Mouse (Mus musculus) embryo, embryonic 10.5 days (tissue): ENCODE data around the gene Zfp750.

ENCODE experiments used
- DNase-seq: peaks from one replicate; pipeline ENCODE4 v3.0.0-alpha.2; 2015; ENCODE audit warnings: low spot score

The Zfp750 gene

GRCm38 (mm10) chr11:121519131-121519530, at the start of gene Zfp750:
Gene Zfp750, minus strand, starts transcription at chr11:121519333.
- DNase-seq = peak; percentile 12

- no peak for DNase-seq
Observed at GRCm38 (mm10) chr11:121564265-121564664, 45.1 kb upstream of the Zfp750 start.

GRCm38 (mm10) chr11:121563312-121563711, 44.2 kb upstream of the Zfp750 start:
- no peak for DNase-seq

GRCm38 (mm10) chr11:121560294-121560663, 41.1 kb upstream of the Zfp750 start:
- DNase-seq = no peak

- no peak for DNase-seq
Observed at GRCm38 (mm10) chr11:121559527-121560293, 40.6 kb upstream of the Zfp750 start.

- DNase-seq = no peak
Observed at GRCm38 (mm10) chr11:121558522-121558921, 39.4 kb upstream of the Zfp750 start.

- DNase-seq = no peak
Observed at GRCm38 (mm10) chr11:121557946-121558345, 38.8 kb upstream of the Zfp750 start.

- DNase-seq = no peak
Observed at GRCm38 (mm10) chr11:121556727-121557126, 37.6 kb upstream of the Zfp750 start.

- no peak for DNase-seq
Observed at GRCm38 (mm10) chr11:121553458-121553857, 34.3 kb upstream of the Zfp750 start.

GRCm38 (mm10) chr11:121552846-121553457, 33.8 kb upstream of the Zfp750 start:
- no peak for DNase-seq

- DNase-seq = no peak
Observed at GRCm38 (mm10) chr11:121552167-121552566, 33.0 kb upstream of the Zfp750 start.

GRCm38 (mm10) chr11:121551206-121551799, 32.2 kb upstream of the Zfp750 start:
- DNase-seq = no peak

- peak; percentile 39 for DNase-seq
Observed at GRCm38 (mm10) chr11:121549843-121550647, 30.9 kb upstream of the Zfp750 start.

- peak; percentile 36 for DNase-seq
Observed at GRCm38 (mm10) chr11:121548996-121549842, 30.1 kb upstream of the Zfp750 start.

GRCm38 (mm10) chr11:121547925-121548324, 28.8 kb upstream of the Zfp750 start:
- no peak for DNase-seq

GRCm38 (mm10) chr11:121547234-121547633, 28.1 kb upstream of the Zfp750 start:
- DNase-seq = no peak

- DNase-seq = no peak
Observed at GRCm38 (mm10) chr11:121545398-121546034, 26.4 kb upstream of the Zfp750 start.

GRCm38 (mm10) chr11:121544755-121545397, 25.7 kb upstream of the Zfp750 start:
- DNase-seq = no peak

- DNase-seq = no peak
Observed at GRCm38 (mm10) chr11:121543922-121544321, 24.8 kb upstream of the Zfp750 start.

- no peak for DNase-seq
Observed at GRCm38 (mm10) chr11:121543287-121543856, 24.2 kb upstream of the Zfp750 start.
